Mouse (Mus musculus): ENCODE data around the gene Tmem221. TPM values are rescaled to one million over a fixed set of nuclear protein-coding genes. Genes with fewer than 3 reads are reported as not detected.

Tmem221 gene
- total and polyA plus RNA-seq, 3 experiments = not detected

DNA sequence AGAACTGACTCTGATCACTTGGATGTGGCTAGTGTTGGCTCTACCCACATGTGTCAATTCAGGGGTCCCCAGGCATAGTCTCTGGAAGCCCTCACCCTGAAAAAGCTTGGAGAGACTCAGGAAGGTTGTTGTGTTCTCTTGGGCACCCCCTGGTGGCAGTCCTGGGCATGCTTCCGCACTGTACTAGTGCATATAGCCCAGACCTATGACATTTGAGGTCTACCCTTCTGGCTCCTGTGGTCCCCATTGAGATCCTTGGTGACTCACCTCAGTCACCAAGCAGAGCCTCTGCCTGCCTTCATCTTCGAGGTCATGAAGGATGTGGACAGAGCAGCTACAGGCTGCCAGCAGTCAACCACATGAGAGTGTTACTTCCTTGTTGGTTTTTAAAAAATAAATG is 28.2 kb upstream of the Tmem221 start:
- peaks cover 24% of the 10 kb centered on the region for H3K36me3 ChIP-seq (replicated peaks)
- H3K4me1 ChIP-seq (ENCODE audit: insufficient read depth, low read depth, low read length) = peaks cover 22% of the 10 kb centered on the region
- no peaks in the 10 kb centered on the region for H3K9me3 ChIP-seq (replicated peaks)
- no peak for ATAC-seq (ENCODE audit: extremely low read depth, insufficient number of reproducible peaks, low FRiP score, poor library complexity, severe bottlenecking)
- H3K27me3 ChIP-seq (ENCODE audit: insufficient read depth, low read length) = peaks cover 10% of the 10 kb centered on the region
- TF ChIP-seq GATA1 (IDR thresholded peaks at IDR 0.05; ENCODE audit: borderline replicate concordance, low read length) = no peak
- H3K4me3 ChIP-seq (ENCODE audit: low read depth, low read length) = no peak overlapping the region
- DNase-seq (ENCODE audit: low spot score) = no peak

DNA sequence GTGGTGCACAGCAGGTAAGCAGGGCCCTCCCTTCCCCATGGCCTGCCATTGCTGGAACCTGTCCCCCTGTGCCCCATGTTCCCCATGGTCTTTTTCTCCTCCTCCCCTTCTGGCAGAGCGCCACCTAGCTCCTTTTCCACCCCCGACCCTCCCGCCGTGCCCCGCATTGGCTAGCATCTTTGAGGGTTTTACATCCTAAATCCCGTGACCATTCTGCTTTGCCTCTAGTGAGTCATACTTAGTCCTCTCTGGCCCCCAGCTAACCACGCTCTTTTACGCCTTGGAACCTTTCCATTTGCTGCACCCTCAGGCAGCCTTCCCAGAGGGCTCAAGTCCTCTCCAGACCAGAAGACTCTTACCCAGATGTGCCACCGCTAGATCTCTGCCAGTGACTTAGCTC is 21.5 kb upstream of the Tmem221 start:
- Histone ChIP-seq H3K4me3 (ENCODE audit: low read depth, low read length) (no peak overlapping the region), H3K9me3 (replicated peaks) (no peaks in the 10 kb centered on the region), H3K36me3 (replicated peaks) (no peaks in the 10 kb centered on the region), H3K4me1 (ENCODE audit: insufficient read depth, low read depth, low read length) (peaks cover 3% of the 10 kb centered on the region; the same call in 1 of the 2 replicates), H3K27me3 (ENCODE audit: insufficient read depth, low read length) (peaks cover 44% of the 10 kb centered on the region)
- ATAC-seq (ENCODE audit: extremely low read depth, insufficient number of reproducible peaks, low FRiP score, poor library complexity, severe bottlenecking) = no peak
- DNase-seq (ENCODE audit: low spot score) = no peak
- TF ChIP-seq POLR2AphosphoS5 (IDR thresholded peaks at IDR 0.05; ENCODE audit: insufficient replicate concordance, low read depth, low read length) = no peak
- no peak for TF ChIP-seq CTCF (IDR thresholded peaks at IDR 0.05; ENCODE audit: low read depth, low read length)
- TF ChIP-seq GATA2 (IDR thresholded peaks at IDR 0.05; ENCODE audit: borderline replicate concordance, low read depth, low read length) = no peak
- TF ChIP-seq GATA1 (IDR thresholded peaks at IDR 0.05; ENCODE audit: borderline replicate concordance, low read length) = no peak
- no peak for TF ChIP-seq TAL1 (conservative IDR thresholded peaks at IDR 0.05; ENCODE audit: low read depth, low read length)

DNA sequence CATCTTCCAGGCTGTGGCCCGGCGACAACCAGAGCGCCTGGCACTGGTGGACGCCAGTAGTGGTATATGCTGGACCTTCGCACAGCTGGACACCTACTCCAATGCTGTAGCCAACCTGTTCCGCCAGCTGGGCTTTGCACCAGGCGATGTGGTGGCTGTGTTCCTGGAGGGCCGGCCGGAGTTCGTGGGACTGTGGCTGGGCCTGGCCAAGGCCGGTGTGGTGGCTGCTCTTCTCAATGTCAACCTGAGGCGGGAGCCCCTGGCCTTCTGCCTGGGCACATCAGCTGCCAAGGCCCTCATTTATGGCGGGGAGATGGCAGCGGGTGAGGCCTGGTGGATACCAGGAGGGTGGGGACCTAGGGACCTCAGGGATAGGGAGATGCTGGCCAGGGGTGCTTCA is 20.8 kb upstream of the Tmem221 start:
- ATAC-seq (ENCODE audit: extremely low read depth, insufficient number of reproducible peaks, low FRiP score, poor library complexity, severe bottlenecking) = no peak
- Histone ChIP-seq H3K4me1 (ENCODE audit: insufficient read depth, low read depth, low read length) (peaks cover 3% of the 10 kb centered on the region; the same call in 1 of the 2 replicates), H3K4me3 (ENCODE audit: low read depth, low read length) (no peak overlapping the region), H3K27me3 (ENCODE audit: insufficient read depth, low read length) (peaks cover 46% of the 10 kb centered on the region), H3K36me3 (replicated peaks) (no peaks in the 10 kb centered on the region), H3K9me3 (replicated peaks) (no peaks in the 10 kb centered on the region)
- TF ChIP-seq TAL1 (conservative IDR thresholded peaks at IDR 0.05; ENCODE audit: low read depth, low read length) (no peak), CTCF (IDR thresholded peaks at IDR 0.05; ENCODE audit: low read depth, low read length) (no peak), POLR2AphosphoS5 (IDR thresholded peaks at IDR 0.05; ENCODE audit: insufficient replicate concordance, low read depth, low read length) (no peak), GATA2 (IDR thresholded peaks at IDR 0.05; ENCODE audit: borderline replicate concordance, low read depth, low read length) (no peak), GATA1 (IDR thresholded peaks at IDR 0.05; ENCODE audit: borderline replicate concordance, low read length) (no peak)
- no peak for DNase-seq (ENCODE audit: low spot score)

DNA sequence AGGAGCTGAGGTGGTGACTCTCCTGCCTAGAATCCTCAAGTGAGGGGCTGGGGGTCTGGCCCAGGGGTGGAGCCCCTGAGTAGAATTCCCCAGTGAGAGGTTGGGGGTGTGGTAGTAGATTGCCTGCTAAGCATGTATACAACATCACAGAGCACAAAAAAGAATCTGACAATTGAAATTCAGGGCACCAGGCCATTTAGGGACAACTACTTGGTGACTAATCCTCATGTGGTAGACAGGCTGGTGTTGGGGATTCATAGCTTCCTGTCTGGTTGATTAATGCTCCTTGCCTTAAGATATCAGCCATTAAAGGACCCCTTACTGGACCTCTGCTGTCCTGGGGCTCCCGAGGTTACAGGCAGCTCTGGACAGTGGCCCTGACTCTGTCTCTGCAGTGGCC is 20.3 kb upstream of the Tmem221 start:
- Histone ChIP-seq H3K4me3 (ENCODE audit: low read depth, low read length) (no peak overlapping the region), H3K9me3 (replicated peaks) (no peaks in the 10 kb centered on the region), H3K4me1 (ENCODE audit: insufficient read depth, low read depth, low read length) (0 out of 2 replicates have a peak, but pooled peaks cover 3% of the 10 kb centered on the region), H3K27me3 (ENCODE audit: insufficient read depth, low read length) (peaks cover 46% of the 10 kb centered on the region), H3K36me3 (replicated peaks) (no peaks in the 10 kb centered on the region)
- DNase-seq (ENCODE audit: low spot score) = no peak
- TF ChIP-seq GATA2 (IDR thresholded peaks at IDR 0.05; ENCODE audit: borderline replicate concordance, low read depth, low read length) (no peak), POLR2AphosphoS5 (IDR thresholded peaks at IDR 0.05; ENCODE audit: insufficient replicate concordance, low read depth, low read length) (no peak), TAL1 (conservative IDR thresholded peaks at IDR 0.05; ENCODE audit: low read depth, low read length) (no peak), CTCF (IDR thresholded peaks at IDR 0.05; ENCODE audit: low read depth, low read length) (no peak), GATA1 (IDR thresholded peaks at IDR 0.05; ENCODE audit: borderline replicate concordance, low read length) (no peak)
- no peak for ATAC-seq (ENCODE audit: extremely low read depth, insufficient number of reproducible peaks, low FRiP score, poor library complexity, severe bottlenecking)

GRCm38 (mm10) chr8:71577856-71578387 is 19.3 kb upstream of the Tmem221 start:
- Histone ChIP-seq H3K36me3 (replicated peaks) (no peaks in the 10 kb centered on the region), H3K4me1 (ENCODE audit: insufficient read depth, low read depth, low read length) (0 out of 2 replicates have a peak, but pooled peaks cover 3% of the 10 kb centered on the region), H3K4me3 (ENCODE audit: low read depth, low read length) (no peak overlapping the region), H3K27me3 (ENCODE audit: insufficient read depth, low read length) (peaks cover 46% of the 10 kb centered on the region), H3K9me3 (replicated peaks) (no peaks in the 10 kb centered on the region)
- DNase-seq (ENCODE audit: low spot score) (no peak), ATAC-seq (ENCODE audit: extremely low read depth, insufficient number of reproducible peaks, low FRiP score, poor library complexity, severe bottlenecking) (no peak)
- TF ChIP-seq CTCF (IDR thresholded peaks at IDR 0.05; ENCODE audit: low read depth, low read length) = no peak
- no peak for TF ChIP-seq GATA1 (IDR thresholded peaks at IDR 0.05; ENCODE audit: borderline replicate concordance, low read length)
- TF ChIP-seq POLR2AphosphoS5 (IDR thresholded peaks at IDR 0.05; ENCODE audit: insufficient replicate concordance, low read depth, low read length) = no peak
- TF ChIP-seq GATA2 (IDR thresholded peaks at IDR 0.05; ENCODE audit: borderline replicate concordance, low read depth, low read length) = no peak
- TF ChIP-seq TAL1 (conservative IDR thresholded peaks at IDR 0.05; ENCODE audit: low read depth, low read length) = no peak

DNA sequence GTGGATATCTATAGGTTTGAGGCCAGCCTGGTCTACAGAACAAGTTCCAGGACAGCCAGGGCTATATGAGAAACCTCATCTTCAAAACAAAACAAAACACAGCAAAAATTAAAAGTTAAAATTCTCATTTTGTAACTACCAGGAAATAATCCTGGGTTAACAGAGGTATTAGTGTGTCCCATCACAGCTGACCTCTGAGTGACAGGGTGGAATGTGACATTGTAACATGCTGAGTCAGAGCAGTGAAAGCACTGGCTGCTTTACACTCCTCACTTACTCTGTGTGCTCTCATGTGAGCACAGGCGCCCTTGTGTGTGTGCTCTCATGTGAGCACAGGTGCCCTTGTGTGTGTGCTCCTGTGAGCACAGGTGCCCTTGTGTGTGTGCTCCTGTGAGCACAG is 16.3 kb upstream of the Tmem221 start:
- Histone ChIP-seq H3K27me3 (ENCODE audit: insufficient read depth, low read length) (peaks cover 56% of the 10 kb centered on the region), H3K4me1 (ENCODE audit: insufficient read depth, low read depth, low read length) (peaks cover 6% of the 10 kb centered on the region; the same call in 1 of the 2 replicates), H3K36me3 (replicated peaks) (no peaks in the 10 kb centered on the region), H3K9me3 (replicated peaks) (no peaks in the 10 kb centered on the region), H3K4me3 (ENCODE audit: low read depth, low read length) (no peak overlapping the region)
- ATAC-seq (ENCODE audit: extremely low read depth, insufficient number of reproducible peaks, low FRiP score, poor library complexity, severe bottlenecking) = no peak
- no peak for DNase-seq (ENCODE audit: low spot score)
- TF ChIP-seq TAL1 (conservative IDR thresholded peaks at IDR 0.05; ENCODE audit: low read depth, low read length) (no peak), CTCF (IDR thresholded peaks at IDR 0.05; ENCODE audit: low read depth, low read length) (no peak), GATA2 (IDR thresholded peaks at IDR 0.05; ENCODE audit: borderline replicate concordance, low read depth, low read length) (no peak), POLR2AphosphoS5 (IDR thresholded peaks at IDR 0.05; ENCODE audit: insufficient replicate concordance, low read depth, low read length) (no peak), GATA1 (IDR thresholded peaks at IDR 0.05; ENCODE audit: borderline replicate concordance, low read length) (no peak)

Data from G1E (cell line).